Mouse (Mus musculus): ENCODE data around the gene Olfr1377.
"Not testable (repeated sequence)": the region's sequence is repeated elsewhere in the genome, so short reads cannot be mapped to it uniquely, and the experiment has no call there.

The Olfr1377 gene

DNA sequence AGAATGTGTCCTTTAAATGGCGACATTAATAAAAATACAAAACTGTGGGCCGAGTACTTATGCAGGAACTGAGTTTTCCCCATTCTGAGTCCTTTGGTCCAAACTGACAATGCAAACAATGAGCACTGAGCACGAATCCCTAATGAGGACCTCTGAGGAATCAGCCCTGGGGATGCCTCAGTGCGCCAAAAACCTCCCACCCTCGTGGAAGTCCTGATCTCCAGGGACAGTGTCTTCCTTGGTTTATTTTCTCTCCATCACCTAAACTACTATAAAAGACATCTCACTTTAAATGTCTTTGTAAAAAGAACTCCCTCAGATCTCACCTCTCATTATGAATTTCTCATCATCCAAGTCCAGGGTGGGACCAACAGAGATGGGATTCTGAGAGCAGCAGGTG lies at the start of gene Olfr1377:
Olfr1377 (plus strand) TSS at position 301 of the 400 bp plus-strand sequence.
- CTCF ChIA-PET, result no interaction called here

GRCm38 (mm10) chr11:50932040-50932439 lies 49.7 kb upstream of the Olfr1377 start:
- CTCF ChIA-PET, result no interaction called here

- CTCF ChIA-PET, result interaction anchor here (0.5 kb wide), 1 partner anchor 25 kb away, joined by 4 read pairs; no protein-coding TSS in a partner anchor
These were observed 43.3 kb upstream of the Olfr1377 start for GRCm38 (mm10) chr11:50938435-50938834.

- CTCF ChIA-PET, result no interaction called here
These were observed 42.0 kb upstream of the Olfr1377 start for GRCm38 (mm10) chr11:50939621-50940366.

DNA sequence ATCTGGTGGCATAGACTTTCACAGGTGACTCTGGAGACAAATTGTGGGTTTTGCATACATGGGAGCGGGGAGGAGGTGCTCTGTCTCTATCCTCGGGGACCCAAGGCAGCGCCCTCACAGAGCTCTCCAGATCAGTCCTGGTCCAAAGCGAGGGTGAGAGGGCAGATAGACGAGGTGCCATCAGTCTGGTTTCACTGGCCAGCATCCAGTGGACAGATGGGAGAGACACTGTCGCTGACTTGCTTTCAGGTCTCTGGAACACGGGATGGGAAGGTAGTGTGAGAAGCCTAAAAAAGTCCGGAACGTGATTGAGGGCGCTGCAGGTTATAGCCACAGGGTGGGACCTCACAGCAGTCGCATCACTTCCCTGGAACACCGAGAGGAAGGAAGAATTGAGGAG lies 39.4 kb upstream of the Olfr1377 start:
- CTCF ChIA-PET, result no interaction called here

GRCm38 (mm10) chr11:50943506-50943905 lies 38.3 kb upstream of the Olfr1377 start, which contains the start of gene 4933414I15Rik:
Gene 4933414I15Rik, minus strand, starts transcription at chr11:50943765.
- CTCF ChIA-PET, result no interaction called here

DNA sequence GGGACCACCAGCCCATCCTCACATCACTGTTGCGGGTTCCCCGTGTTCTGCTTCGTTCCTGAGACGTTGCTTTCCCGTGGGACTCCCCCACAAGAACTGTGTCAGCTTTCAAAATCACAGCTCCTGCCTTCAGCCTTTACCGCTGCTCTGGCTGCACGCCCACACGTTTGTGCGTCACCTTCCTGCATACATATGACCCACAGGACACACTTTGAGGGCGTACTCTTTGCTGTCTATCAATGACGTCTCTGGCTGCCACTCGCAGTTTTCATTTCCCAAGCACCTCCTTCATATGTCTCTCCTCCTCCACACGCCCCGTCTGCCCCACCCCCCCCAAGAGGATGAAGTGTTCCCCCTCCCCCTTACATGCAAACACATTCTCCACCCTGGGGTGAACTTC lies 29.5 kb upstream of the Olfr1377 start:
- CTCF ChIA-PET, result no interaction called here

- CTCF ChIA-PET, result no interaction called here
These were observed 28.1 kb upstream of the Olfr1377 start, which contains the start of gene Prop1 for GRCm38 (mm10) chr11:50953665-50954064. Gene Prop1, minus strand, starts transcription at chr11:50953765.

- CTCF ChIA-PET, result no interaction called here
These were observed 16.9 kb upstream of the Olfr1377 start for GRCm38 (mm10) chr11:50964886-50965285.

GRCm38 (mm10) chr11:50966230-50966629 lies 15.5 kb upstream of the Olfr1377 start, which contains the start of gene Olfr1378:
Gene Olfr1378, plus strand, starts transcription at chr11:50966530.
- CTCF ChIA-PET, result no interaction called here

DNA sequence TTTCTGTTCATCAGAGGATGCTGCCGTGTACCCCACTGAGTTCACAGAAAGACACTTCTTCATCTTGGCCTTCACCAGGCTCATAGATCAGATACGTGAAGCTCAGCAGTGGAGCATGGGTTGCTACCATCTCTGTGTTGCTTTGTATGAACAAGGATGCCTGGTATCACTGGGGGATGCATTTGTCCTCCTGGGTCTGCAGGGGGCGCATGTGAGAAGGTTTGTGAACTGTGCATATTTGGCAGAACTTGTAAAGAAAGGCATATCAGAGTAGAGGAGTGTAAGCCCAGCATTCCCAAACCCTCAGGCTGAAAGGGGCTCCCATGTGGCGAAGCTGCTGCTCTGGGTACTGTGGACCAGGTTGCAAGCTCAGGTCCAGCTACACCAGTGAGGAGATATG lies 4.6 kb upstream of the Olfr1377 start:
- CTCF ChIA-PET, result no interaction called here

DNA sequence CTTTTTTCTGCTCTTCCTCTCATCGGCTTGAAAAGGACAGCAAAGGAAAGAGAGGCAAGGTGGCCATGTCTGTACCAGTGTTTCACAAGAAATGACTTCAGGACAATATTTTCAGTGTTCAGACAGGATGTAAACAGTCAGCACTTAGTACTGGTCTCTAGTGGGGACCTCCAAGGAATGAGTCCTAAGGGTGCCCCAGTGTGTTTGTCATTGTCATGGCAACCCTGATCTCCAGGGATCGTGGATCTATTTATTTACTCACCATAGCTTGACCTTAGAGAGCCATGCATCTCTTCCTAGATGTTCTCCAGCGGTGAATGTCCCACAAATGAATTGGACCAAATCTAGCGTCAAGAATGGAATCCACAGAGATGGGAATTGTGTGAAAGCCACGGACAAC lies 21.5 kb downstream of the Olfr1377 start, which contains the start of gene Olfr51:
Olfr51 (plus strand) TSS at position 301 of the 400 bp plus-strand sequence.
- CTCF ChIA-PET, result no interaction called here

GRCm38 (mm10) chr11:51011821-51012220 lies 30.1 kb downstream of the Olfr1377 start:
- CTCF ChIA-PET, result no interaction called here

GRCm38 (mm10) chr11:51013936-51014335 lies 32.2 kb downstream of the Olfr1377 start, which contains the start of gene Olfr54:
Gene Olfr54, plus strand, starts transcription at chr11:51014236.
- CTCF ChIA-PET, result no interaction called here

GRCm38 (mm10) chr11:51016341-51016740 lies 34.6 kb downstream of the Olfr1377 start:
- CTCF ChIA-PET, result no interaction called here

DNA sequence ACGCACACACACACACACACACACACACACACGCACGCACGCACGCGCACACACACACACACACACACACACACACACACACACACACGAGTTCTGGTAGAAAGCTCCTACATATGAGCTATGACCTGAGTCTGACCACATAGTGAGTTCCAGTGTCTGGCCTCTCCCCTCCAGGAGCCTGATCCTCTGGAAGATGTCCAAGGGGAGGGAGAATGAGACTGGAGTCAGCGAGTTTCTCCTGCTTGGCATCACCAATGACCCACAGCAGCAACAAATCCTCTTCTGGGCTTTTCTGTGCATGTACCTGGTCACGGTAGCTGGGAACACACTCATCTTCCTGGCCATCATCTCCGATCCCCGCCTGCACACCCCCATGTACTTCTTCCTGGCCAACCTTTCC lies 45.0 kb downstream of the Olfr1377 start:
- CTCF ChIA-PET, result not testable (repeated sequence)

DNA sequence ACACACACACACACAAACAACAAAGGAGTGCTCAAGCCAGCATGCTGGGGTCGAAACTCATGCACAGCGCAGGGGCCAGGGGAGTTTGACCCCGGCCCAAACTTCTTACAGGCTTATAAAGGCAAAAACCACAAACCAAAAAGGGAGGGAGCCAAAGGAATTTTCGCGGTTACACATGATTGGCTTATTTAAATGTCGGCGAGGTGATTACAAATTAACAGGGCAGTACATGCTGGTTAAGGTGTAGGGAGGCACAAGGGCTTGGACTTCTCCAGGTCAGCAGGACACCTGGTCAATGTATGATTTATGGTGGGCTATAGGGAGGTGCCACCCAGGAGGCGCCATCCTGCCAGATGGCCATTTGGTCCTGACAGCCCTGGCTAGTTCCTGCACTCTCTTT lies 47.6 kb downstream of the Olfr1377 start:
- CTCF ChIA-PET, result not testable (repeated sequence)

GRCm38 (mm10) chr11:51030225-51030624 lies 48.5 kb downstream of the Olfr1377 start:
- CTCF ChIA-PET, result no interaction called here

- CTCF ChIA-PET, result no interaction called here
These were observed 51.1 kb downstream of the Olfr1377 start for GRCm38 (mm10) chr11:51032851-51033250.

DNA sequence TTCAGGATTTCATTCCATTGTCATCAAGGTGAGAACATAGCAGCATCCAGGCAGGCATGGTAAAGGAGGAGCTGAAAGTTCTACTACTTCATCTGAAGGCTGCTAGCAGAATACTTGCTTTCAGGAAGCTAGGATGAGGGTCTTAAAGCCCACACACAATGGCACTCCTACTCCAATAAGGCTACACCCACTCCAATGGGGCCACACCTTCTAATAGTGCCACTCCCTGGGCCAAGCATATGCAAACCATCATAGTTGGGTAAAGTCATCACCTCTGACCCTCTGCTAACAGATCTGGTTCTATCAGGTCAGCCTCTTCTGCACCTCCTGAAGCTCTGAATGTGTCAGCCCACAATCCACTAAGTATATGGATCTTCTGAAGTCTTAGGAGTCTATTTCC lies 52.4 kb downstream of the Olfr1377 start:
- CTCF ChIA-PET, result not testable (repeated sequence)

GRCm38 (mm10) chr11:51035951-51036350 lies 54.2 kb downstream of the Olfr1377 start:
- CTCF ChIA-PET, result no interaction called here

Measured in spleen, embryonic (tissue).